Mouse (Mus musculus) activated CD4-positive, CD25-positive, alpha-beta regulatory T cell, adult 4 months (primary cell): ENCODE data around the gene Nmnat1. TPM values are rescaled to one million over a fixed set of nuclear protein-coding genes. Genes with fewer than 3 reads are reported as not detected.
"Not testable (repeated sequence)": the region's sequence is repeated elsewhere in the genome, so short reads cannot be mapped to it uniquely, and the experiment has no call there.

ENCODE experiments used
- ATAC-seq: one replicate; pipeline ENCODE4 v1.8.0; 2017
- polyA plus RNA-seq, 2 experiments: library from polyadenylated mRNA; unstranded; fragments of 100-300 nt; shearing (Covaris generic); gene quantifications; one replicate each; pipeline ENCODE4 v1.2.1; 2017

Nmnat1 gene
- polyA plus RNA-seq, 2 experiments from 2014 or later: 8.1 to 8.6 TPM

DNA sequence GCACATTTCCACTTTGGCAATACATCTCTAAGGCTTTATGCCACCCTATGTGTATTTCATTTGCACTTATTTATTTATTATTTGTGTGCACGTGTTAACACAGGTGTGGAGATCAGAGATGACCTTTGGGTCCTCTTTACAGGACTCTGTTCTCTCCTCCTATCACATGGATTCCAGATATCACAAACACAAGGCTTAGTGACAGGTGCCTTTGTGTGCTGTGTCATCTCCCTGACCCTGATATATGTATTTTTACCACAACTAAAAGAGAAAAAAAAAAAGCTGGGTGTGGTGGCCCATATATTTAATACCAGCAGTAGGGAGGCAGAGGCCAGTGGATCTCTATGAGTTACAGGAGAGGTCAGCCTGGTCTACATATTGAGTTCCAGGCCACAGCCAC lies 40.5 kb downstream of the Nmnat1 start:
- ATAC-seq: no peak

DNA sequence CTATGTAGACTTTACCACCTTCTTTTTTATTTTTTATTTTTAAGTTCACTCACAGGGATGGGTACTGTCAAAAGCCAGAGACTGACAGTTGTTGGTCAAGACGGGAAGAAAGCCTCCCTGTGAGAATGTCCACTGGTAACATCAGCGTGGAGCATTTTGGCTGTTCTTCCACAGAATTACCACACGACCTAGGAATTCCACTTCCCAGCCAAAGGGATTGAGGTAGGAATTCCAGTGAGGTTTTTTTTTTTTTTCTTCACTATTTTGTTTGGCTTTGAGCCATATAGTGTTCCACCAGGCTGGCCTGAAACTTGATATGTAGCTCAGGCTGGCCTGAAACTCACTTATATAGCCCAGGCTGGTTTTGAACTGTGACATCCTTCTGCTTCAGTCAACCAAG lies 42.6 kb downstream of the Nmnat1 start:
- no peak for ATAC-seq

DNA sequence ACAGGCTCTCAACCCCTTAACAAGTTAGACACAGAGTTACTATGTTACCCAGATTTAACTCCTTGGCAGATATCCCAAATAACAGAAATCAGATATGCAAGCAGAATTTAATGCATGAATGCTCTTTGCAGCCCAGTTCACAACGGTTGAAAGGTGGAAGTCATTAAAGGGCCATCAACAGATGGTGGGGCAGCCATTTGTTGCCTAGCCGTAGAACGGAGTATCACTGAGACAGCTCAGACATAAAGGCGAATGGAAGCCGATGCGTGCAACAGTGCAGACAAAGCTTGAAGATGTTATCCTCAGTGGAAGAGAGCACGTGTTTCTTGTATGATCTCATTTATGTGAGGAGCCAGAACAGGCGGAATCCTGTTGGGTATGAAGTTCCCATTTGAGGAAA lies 44.4 kb downstream of the Nmnat1 start:
- no peak for ATAC-seq

DNA sequence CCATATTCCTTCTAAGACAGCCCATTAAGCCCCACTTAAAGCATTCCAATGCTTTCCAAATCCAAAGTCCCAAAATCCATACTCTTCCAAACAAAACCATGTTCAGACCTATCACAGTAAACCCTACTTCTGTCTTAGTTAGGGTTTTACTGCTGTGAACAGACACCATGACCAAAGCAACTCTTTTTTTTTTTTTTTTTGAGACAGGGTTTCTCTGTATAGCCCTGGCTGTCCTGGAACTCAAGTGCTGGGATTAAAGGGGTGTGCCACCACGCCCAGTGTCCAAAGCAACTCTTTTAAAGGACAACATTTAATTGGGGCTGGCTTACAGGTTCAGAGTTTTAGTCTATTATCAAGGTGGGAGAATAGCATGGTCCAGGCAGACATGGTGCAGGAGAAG lies 53.1 kb downstream of the Nmnat1 start:
- ATAC-seq: not testable (repeated sequence)

DNA sequence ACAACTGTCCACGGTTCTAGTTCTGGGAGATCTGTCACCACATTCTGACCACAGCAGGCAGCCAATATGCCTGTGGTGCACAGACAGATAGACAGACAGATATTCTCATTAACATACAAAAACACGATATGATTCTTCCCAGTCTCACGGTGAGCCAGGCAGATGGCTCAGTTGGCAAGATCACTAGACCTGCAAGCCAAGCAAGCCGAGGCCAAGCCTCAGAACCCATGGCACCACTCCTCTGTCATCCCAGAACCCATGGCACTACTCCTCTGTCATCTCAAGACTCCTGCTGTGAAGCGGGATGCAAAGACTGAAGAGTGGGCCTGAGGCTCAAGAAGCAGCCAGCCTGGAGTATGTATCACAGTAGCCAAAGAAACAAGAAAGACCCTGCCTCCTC lies 55.4 kb downstream of the Nmnat1 start:
- no peak for ATAC-seq

DNA sequence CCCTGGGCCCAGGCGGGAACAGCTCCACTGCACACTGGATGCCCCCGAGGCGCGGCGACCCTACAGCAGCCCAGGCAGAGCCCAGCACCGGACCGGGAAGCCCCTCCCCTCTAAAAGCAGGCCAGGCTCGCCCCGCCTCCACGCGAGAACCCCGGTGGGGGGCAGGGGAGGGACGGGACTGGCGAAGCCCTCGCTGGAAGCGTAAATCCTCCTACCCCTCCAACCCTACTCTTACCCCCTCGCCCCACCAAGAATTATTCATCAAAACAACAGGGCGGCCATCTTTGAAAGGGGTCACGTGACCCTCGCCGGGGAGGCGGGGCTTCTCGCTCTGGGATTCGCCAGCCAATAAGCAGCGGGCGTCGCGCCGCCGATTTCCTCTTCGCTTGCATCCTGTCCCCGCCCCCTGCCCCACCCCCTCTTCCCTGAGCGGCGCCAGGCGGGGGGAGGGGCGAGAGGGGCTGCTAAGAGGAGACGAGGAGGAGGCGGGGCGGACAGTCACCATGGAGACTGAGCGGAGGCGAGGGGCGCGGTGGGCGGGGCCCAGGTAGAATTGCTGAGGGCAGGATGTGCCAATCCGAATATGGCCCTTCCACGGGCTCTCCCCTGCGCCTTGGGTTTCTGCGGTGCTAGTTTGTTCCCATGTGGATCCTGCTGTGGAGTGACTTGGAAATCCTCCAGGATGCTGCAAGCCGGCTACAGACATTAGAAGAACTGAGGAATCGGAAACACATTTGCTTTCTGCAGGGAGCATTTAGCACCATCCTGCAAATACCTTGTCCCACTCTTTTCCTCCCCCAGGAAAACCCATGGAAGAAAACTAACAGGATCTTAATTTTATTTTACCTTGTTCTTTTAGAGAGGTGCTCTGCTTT lies 58.4 kb downstream of the Nmnat1 start, which contains the start of gene Ube4b:
Gene Ube4b (minus strand): TSS at position 425 of the 875 bp plus-strand sequence.
- peak; percentile 80 for ATAC-seq

DNA sequence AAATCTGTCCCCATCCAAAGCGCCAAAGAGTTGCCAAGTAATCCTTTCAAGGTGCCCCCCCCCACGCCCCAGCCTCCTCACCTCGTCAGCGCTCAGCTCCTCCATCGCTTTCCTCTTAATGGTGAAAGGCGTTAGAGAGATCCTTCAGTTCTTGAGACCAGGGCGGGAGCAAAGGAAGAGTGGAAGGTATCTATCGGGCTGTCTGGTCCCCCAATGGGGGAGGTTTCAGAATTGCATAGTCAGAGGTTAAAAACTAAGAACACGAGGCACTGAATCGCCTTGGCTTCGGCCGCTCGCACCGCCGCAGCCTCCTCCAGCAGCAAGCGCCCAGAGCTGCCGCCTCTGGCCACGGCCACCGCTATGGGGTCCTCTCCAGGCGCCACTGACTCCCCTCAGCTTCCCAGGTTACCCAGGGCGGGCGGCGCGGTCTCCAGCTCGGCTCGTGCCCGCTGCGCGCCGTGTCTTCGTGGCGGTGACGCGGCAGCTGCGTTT lies 59.2 kb downstream of the Nmnat1 start:
- peak; percentile 37 for ATAC-seq

DNA sequence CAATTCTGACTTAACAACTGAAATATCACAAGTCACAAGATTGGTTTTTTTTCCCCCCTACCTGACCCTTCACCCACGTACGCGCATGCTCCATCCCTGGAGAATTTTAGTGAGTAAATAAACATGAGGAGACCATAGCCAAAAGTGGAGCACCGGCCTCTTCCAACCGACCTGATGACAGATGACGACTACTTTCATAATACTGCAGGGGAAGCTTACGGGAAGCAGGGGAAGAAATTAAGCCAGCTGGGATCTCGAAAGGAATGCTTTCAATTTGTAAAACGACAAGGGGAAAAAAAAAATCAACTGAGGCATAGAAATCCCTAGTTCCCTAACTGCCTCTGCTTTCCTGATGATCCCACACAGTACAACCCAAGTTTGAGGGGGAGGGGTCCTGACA lies 60.2 kb downstream of the Nmnat1 start:
- no peak for ATAC-seq

DNA sequence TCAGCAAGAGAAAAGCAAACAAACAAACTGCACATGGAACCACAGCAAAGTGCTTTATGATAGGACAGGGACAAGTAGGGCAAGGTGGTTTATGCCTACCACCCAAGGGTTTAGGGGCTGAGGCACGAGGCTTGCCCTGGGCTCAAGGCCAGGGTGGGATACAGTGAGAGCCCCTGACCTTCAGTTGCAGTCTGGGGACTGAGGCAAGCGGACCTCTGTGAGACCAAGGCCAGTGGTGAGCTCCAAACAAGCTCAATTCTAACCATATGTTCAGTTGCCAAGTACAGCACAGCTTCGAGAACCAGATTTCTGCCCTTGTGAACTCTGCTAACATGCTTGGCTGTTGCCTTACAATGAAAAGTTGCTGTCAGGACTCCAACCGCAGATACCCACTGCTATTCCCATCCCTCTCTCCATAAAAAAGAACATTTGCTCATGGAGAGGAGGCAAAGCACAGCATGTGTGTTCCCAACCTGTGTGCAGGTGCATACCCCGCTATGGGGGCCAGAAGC lies 67.1 kb downstream of the Nmnat1 start:
- ATAC-seq: no peak

Other genes with a start within 250 kb of the Nmnat1 start
- gene Kif1b, start 177.5 kb downstream of the Nmnat1 start, polyA plus RNA-seq: 10 to 100 TPM; 11.0 to 15.4 TPM
- 10 to 100 TPM; 15.4 to 21.1 TPM for gene Ube4b, start 58.5 kb downstream of the Nmnat1 start, polyA plus RNA-seq
- gene Rbp7, start 30.2 kb downstream of the Nmnat1 start, polyA plus RNA-seq: not detected
- gene Tmem274, start 7.8 kb downstream of the Nmnat1 start, polyA plus RNA-seq: under 1 TPM in 1 of 2 experiments, not detected in 1; 0.74 TPM
- gene Lzic, start within 50 bp of the Nmnat1 start, polyA plus RNA-seq: 10 to 100 TPM; 26.0 to 30.0 TPM
- 1 to 10 TPM in 1 of 2 experiments, under 1 TPM in 1; 0.28 to 1.4 TPM for gene Ctnnbip1, start 33.0 kb upstream of the Nmnat1 start, polyA plus RNA-seq
- 1 to 10 TPM; 4.8 to 4.9 TPM for gene Clstn1, start 101.3 kb upstream of the Nmnat1 start, polyA plus RNA-seq
- gene Pik3cd, start 217.4 kb upstream of the Nmnat1 start, polyA plus RNA-seq: 100 to 1,000 TPM in 1 of 2 experiments, 10 to 100 TPM in 1; 80.6 to 129 TPM